Mouse (Mus musculus) cerebellum, postnatal 14 days (tissue): Measurements from ENCODE around the gene Chid1.

ENCODE experiments used
- DNase-seq, 2 experiments: peaks; one replicate each; pipeline ENCODE4 v3.0.0; 2021; ENCODE audit warnings: mixed read lengths in 2 of 2

Gene Chid1

DNA sequence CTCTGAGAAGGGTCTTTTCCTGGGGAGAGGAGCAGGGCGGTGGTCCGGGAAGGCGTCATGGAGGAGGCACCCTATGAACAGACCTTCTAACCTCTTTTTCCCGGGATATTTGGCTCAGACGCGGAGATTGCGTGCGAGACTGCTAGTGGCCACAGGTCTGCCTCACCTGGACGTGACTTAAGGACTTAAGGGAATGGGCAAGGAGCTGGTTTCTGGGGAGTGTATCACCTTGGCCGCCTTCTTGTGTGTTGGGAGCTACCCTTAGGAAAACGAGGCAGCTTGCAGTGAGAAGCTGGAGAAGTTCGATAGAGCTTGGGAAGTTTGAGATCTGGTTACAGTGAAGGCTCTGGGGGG lies 63.9 kb downstream of the Chid1 start:
- no peak for DNase-seq

DNA sequence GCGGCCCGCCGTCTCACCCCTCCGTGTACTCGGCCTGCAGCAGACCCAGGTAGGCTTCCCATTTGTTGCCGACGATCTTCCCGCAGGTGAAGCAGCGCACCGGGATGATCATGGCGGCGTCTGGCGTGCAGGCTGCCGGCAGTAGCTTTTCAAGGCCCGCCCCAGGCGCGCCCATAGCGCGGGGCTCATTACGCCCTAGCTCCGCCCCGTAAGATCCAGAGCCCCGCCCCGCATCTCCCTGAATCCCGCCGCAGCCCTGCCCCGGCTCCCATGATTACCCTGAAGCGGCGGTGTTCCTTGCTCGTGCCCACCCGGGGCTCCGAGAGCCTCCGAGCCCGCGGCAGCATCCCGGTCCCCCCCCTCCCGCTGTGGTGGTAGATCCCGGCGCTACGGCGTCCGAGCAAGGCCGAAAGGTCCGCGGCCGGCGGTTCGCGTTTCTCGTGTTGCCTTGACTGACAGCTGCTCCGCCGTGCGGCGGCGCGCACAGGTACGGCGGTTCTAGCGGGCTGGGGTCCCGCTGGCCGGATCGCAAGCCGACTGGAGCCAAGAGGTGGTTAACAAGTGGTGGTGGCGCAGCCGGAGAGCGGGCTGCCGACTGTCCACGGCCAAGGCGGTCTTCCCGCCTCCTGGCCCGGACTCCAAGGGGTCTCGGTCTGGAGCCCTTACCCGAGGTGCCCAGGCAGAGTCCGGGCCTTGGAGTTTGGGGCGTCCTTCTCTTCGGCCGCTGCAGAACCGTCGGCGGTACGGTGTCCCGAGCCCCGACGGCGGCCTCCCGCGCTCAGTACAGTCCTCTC lies 64.4 kb downstream of the Chid1 start, which contains the start of the genes Polr2l and Tspan4:
Gene Polr2l (minus strand): TSS at position 122 of the 794 bp plus-strand sequence.
Gene Tspan4 (plus strand): TSS at position 230 of the 794 bp plus-strand sequence.
- peak; percentile 91 to 92 for DNase-seq

DNA sequence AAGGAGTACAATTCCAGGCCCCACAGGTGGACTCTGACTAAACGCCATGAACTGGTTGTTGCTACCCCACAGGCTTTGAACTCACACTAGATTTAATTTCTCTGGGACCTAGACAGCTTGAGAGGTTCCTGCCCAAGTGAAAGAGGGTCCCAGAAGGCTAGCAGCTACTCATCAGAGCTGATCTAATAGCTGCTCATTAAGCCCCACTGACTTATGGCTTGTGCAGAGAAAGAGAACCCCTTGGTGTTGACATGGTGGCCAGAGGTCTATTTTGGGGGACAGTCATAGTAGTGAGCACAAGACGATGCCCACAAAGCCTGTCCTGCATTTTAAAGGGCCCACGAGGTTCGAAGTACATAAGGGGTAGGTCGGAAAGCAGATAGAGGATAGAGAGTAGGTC lies 65.5 kb downstream of the Chid1 start:
- DNase-seq = no peak

DNA sequence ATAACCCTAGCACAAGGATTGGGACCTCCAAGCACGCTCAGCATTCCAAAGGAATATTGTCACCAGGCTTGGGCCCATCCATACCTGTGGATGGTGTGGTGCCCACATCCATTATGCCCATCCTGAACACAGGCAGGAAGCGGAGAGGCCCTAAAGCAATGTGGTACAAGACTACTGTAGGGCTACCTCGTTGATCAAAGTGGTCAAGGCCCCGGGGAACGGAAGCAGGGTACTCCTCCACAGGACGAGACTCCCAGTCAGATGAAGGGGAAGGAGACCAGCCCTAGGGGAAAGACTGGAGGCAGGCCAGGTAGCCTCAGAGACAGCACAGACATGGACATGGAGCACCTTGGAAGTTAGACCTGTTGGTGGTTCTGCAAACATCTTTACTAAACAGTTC lies 66.9 kb downstream of the Chid1 start:
- DNase-seq = no peak

DNA sequence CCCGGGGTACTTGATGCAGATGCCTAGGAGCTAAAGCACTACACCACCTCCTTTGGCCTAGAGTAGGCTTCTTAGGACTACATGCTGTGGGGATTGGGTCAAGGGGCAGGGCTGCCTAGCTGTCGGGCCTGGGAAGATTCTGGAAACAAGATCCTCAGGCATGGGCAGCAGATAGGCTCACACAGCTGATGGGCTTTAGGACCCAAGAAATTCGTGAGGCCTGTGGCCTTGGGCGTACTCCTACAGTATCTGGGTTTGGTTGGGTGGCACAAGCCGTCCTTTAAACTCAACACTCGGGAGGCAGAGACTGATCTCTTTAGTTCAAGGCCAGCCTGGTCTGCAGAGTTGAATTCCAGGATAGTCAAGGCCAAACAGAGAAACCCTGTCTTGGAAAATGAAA lies 67.4 kb downstream of the Chid1 start:
- DNase-seq = no peak

DNA sequence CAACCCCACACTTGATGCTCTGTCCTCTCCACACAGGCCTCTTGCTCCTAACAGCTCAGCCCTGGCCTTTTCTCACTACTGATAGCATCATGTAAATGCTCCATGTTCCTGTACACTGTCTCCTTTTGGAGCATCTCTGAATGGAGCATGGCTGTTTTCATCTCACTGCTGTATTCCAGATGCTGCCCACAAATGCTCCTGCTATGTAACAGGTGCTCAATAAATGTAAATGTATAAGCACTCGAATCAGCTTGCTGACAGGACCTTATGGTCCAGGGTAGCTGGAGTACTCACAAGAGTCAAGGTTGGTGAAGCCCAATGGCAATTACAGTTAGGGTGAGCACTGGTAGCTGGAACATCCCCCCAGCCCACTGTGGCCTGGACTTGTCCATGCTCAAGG lies 68.4 kb downstream of the Chid1 start:
- DNase-seq = no peak

DNA sequence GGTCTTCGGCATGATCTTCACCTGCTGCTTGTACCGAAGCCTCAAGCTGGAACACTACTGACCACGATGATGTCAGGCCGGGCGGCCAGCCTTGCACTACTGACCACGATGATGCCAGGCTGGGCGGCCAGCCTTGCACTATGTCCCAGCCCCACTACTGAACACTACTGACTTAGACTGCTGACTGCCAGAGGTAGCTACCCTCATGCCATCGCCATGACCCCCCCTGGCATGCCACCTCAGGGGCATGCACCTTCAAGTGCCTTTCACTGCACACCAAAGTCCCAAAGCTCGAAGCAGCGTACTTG lies 69.1 kb downstream of the Chid1 start:
- DNase-seq = no peak

DNA sequence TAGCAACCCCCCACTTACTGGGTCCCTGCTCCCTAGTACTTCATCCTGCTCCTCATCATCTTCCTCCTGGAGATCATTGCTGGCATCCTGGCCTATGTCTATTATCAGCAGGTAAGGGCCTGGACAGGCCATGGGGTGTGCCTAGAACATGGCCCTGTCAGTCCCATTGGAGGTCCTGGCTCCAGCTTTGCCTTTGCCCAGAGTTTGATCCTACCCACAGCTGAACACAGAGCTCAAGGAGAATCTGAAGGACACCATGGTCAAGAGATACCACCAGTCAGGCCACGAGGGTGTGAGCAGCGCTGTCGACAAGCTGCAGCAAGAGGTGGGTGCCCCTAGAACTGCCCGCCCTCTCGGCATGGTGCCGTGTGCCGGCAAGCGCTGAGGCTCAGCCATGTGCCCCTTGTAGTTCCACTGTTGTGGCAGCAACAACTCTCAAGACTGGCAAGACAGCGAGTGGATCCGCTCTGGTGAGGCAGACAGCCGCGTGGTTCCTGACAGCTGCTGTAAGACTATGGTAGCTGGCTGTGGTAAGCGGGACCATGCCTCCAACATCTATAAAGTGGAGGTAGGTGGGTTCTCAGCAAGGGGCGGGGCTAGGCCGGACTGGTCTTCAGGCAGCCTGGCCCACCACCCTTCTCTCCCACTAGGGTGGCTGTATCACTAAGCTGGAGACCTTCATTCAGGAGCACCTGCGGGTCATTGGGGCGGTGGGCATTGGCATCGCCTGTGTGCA lies 69.6 kb downstream of the Chid1 start:
- DNase-seq = peak in 1 of 2 experiments; percentile 12

DNA sequence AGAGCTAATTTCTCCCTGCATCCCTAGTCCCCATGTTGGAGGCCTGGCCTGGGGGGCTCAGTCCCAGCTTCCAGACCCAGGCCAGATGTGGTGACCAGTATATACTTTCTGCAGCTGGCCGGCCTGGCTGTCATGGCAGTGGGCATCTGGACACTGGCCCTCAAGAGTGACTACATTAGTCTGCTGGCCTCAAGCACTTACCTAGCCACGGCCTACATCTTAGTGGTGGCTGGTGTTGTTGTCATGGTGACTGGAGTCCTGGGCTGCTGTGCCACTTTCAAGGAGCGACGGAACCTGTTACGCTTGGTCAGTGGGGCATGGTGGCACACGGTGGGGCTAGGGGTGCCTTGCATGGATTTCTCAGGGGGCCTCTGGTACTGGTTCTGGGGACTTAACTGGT lies 70.3 kb downstream of the Chid1 start:
- DNase-seq = no peak

DNA sequence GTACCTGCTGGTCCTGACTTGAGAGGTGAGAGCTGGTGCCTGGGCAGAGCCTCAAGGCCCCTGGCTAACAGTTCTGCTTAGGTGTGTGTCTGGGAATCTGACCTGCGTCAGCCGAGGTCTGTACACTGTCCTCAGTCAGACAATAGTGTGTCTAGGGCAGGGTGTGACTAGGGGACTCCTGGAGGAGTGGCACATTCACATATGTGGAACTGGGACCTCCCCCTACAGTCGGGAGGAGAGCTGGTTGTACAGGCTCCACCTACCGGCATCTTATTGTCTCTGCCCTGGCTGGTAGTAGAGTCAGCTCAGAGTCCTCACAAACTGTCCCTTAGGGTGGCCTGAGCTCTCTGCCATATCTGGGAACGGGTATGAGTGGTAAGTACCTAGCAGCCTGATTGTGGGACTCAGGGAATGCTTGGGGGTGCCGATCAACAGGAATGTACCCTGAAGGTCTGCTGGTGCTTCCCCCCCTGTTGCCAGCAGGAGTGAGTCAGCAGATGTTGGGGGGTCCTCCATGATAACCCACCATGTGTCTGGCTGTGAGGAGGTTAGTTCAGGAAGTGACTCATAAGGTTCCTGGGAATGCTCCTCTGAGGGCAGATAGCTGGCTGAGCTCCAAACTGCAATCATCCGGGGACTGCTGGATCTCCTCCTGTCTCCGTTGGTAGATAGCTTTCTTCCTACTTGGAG lies 71.0 kb downstream of the Chid1 start:
- DNase-seq = peak; percentile 51 to 60

DNA sequence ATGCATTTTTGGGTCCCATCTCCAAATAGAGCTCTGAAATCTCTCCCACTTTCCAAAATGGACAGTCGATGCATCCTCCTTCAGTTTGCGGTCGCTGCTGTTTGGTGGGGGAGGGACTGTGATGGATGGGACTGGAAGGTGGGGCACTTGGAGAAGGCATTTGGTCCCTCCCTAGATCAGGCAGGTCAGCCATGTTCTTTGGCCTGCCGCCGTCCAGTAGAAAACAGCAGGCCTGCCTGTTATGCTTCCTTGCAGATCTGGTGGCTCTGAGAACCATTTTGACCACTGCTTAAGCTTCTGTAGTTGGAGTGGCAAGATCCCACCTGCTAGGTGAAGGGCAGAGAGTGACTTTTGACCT lies 71.5 kb downstream of the Chid1 start:
- DNase-seq = peak in 1 of 2 experiments; percentile 9

DNA sequence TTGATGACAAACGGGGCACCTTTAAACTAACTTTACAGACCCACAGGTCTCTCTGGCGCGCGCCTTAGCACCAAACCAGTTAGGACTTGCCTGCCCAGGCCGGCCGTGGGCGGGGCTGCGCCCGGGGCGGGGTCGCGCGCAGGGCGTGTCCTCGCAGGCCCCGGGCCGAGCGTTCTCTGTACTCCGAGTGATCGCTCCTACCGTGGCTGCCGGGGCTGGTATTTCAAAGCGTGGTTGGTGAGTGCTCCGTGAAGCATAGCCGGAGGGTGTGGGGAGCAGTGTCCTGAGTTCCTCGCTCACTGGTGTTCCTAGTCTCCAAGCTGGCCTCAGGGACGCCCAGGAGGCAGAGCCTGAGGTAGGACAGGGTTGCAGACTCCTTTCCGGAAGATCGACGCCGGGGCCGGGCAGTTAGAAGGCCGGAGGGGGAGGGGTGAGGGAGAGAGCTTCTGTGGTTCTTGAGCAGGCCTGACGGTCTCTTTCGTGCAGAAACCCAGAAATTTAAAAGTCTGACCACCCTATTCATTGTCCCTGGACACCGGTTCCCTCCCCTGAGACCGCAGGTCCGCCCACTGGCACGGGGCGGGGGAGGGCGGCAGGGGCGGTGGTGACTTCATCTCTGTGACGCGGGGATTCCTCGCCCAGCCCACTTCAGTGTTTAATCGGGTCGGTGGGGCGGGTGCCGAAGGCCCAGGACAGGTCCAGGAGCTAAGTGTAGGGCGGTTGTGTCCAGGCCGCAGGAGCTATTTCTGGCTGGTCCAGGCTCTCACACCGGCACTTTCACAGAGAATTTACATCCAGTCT lies 72.2 kb downstream of the Chid1 start, which contains the start of gene Cd151:
Gene Cd151 (plus strand): TSS at position 163 of the 801 bp plus-strand sequence.
- peak; percentile 66 to 69 for DNase-seq

DNA sequence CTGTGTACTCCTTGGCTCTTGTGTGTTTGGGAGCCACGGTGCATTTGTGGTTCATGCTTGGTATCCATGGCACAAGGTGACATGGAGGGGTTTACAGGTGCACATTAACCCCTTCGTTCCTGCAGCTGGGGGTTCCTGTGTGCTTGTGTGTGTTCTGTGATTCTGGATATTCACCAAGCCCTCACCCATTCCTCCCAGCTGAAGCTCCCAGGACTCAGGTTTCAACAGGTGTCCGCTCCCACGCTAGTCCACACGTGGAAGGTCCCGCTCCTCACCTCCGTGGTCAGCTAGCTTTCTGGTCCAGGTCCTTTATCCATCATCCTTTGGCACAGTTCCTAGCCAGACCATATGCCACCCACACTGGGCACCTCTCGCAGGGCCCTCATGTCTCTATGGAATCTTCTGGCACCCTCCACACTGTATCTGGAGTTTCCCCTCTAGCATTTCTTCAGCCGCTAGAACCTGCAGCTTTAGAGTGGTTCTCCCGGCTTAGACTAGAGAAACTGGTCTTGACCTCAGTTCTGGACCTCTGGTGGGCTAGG lies 73.0 kb downstream of the Chid1 start:
- DNase-seq = peak in 1 of 2 experiments; percentile 25

DNA sequence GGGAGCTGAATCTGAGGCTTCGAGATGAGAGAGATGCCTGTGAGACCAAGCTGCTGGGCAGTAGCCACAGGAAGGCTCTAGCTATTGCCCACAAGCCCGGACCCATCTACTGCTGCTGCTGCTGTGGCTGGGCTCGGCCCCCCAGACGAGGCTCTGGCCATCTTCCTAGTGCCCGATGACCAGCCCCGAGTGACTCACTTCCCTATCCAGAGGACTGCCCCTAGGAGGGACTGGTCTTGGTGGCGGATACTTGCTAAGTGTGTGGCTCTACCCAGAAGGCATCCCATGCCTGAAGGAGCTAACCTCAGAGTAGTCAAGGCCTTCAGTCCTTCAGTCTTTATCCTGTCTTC lies 73.6 kb downstream of the Chid1 start:
- DNase-seq = no peak

DNA sequence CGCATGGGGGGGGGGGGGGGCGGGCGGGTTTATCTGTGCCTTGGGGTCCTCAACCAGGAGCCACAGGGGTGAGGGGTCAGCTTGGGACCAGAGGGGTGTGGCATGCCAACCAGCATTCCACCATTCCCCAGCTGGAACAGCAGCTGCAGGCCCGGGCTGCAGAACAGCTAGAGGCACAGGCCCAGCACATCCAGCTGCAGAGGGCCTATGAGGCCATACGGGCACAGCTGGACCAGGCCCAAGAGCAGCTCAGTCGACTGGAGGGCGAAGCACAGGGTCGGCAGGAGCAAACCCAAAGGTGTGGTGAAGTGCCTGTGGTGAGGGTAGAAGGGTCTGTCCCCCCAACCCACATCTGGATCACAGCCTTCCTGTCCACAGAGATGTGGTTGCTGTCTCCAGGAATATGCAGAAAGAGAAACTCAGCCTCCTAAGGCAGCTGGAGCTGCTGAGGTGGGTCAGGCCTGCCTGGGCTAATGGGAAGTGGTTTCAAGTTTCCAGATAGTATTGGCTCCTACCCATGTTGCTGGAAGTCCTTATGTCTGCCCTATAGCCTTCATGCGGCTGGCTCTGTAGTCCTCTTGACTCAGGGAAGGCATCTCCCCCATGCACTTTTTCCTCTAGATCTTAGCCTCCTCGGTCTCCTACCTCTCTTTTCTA lies 74.1 kb downstream of the Chid1 start:
- no peak for DNase-seq

DNA sequence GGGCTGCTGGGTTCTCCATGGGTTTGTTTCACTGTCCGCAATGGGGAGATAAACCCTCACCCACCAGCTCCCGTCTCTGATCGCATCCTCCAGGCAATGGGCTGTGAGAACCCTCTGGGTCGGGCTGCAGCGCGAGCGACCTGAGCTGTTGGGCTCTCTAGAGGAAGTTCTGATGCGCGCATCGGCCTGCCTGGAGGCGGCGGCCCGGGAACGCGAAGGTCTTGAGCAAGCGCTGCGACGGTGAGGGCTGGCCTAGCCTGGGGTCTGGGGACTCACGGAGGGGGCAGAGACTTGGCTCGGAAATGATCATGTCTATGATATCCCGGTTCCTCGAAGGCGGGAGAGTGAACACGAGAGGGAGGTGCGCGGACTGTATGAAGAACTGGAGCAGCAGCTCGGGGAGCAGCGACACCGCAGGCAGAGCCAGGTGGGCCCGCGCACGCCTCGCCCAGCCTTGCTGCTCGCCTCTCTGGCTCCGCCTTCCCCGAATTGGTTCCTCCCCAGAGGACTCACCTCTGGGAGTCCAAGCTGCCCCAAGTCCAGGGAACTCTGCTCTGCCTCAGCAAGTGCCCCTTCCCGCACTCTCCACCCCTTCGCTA lies 75.0 kb downstream of the Chid1 start:
- peak; percentile 28 to 37 for DNase-seq

DNA sequence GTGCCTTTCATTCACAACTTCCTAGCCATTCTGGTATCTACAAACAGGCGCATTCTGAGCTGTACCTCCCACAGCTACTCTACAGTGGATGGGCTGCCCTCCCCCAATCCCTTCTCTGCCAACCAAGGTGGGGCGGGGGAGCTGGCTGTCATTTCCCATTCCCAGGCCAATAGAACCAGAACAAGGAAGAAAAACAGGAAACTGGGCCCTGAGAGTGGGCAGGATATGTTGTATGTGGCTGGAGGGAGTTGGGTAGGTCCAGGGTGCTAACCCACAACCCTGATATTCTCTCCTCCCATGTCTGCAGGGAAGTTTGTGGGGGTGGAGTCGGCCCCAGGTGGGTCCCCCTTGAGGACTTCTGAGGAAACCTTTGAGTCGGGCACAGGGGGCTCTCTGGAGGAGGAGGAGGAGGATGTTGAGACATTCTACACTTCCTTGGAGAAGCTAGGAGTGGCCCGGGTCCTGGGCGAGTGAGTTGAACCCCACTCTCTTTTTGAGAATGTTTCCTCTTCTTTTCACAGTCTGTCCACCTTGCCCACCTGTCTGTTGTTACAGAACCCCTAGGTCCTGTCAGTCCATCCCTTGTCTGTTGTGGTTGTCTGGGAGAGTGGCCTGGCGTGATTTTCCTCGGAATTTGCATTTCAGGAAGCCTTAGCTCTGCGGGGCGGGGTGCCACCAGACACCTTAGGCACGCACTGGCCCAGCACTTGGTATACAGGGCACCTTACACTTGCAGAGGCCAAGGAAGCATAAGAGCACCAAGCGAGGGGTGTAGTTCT lies 75.6 kb downstream of the Chid1 start:
- DNase-seq = peak; percentile 18 to 42

DNA sequence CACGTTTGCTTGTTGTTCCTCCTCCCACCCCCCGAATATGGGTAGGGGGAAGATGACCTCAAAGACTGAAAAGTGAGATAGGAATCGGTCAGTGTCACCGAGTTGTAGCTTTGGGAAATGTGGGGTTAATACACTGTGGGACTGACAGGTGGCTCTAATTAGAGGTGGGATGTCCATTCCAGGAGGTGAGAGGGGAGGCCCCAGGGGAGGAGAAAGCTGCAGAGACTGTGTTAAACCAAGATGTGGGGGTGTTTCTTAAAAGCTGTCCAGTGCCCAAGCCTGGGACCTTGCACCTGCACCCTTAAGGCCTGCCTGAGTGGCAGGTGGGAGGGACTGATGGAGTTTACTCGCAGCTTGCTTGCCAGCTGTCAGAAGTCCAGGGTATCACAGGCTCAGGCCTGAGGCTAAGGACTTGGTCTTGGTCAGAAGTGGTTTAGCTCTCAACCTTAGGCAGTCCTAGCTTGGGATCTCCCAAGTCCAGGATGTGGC lies 77.3 kb downstream of the Chid1 start:
- DNase-seq = peak; percentile 22 to 42

DNA sequence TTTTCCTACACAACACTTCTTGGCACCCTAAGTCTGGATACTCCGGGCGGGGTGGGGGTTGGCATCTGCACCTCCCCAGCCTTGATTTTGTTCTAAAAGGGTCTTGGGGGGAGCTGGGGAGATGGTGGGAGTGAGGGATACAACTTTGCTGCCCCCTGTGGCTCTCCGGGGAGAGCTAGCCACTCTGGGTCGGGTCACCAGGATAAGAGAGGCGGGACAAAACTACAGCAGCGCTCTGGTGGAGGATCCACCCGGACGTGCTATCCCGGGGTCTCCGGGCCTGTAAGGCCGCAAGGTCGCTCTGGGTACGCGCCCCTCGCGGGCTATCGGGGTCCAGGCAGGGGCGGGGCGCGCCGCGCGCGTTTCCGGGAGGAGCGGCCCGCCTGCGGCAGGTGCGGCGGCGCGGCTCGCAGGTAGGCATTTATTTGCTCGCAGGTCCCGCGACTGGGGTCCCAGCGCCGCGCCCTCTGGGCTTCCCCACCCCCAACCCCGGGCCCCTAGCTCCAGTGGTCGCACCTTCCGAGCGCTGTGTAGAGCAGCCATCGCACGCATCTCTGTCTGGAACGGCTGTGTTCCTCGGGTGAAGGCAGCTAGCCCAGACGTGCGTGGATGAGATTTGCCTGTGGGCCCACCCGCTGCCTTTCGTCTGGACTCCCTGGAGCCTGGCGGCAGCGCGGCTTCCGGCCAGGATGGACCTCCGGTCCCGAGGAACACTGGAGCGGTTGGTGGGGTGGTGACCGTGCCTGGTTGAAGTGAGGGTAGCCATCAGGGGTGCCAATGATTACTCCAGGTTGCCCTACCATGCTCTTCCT lies 77.9 kb downstream of the Chid1 start:
- DNase-seq = peak; percentile 18 to 27
